ENCODE assay signal across 11 mouse cellular contexts in genomic region chrX:155643975-155644374, GRCm38 (mm10). TPM values are rescaled to one million over a fixed set of nuclear protein-coding genes. Genes with fewer than 3 reads are reported as not detected.
DNase-seq lines count a peak whose midpoint lies in the region; ATAC-seq and TF ChIP-seq lines count a peak whose summit lies in the region.
"Had no signal": no experiment of that assay in that cellular context is flagged by ENCODE, and none has a peak within 500 bp of the region (broad histone marks: within the 10 kb centered on the region; RNA-seq: fewer than 3 reads in every experiment).

No protein-coding gene starts in this region.

- no peaks in the 10 kb centered on the region for H3K9me3 ChIP-seq in heart, embryonic 11.5 days (replicated peaks; ENCODE audit: control insufficient read depth, low read length)

- DNase-seq in heart, adult 2 months, result no peak
- DNase-seq in lung, adult 2 months, result no peak
- DNase-seq in lung, adult 18-20 months, result no peak
- DNase-seq in NIH3T3 (ENCODE audit: low read depth), result peak; percentile 50
- peak; percentile 30 to 31 for DNase-seq in layer of hippocampus, postnatal 10 days (ENCODE audit: low spot score in 2 of 2)
- DNase-seq in thymus, postnatal 0 days (ENCODE audit: low spot score), result no peak
- no peak for DNase-seq in adrenal gland, adult 2 months

- no peak overlapping the region for H3K27ac ChIP-seq in heart, adult 2 months
- no peak overlapping the region for H3K27ac ChIP-seq in heart, embryonic 11.5 days (ENCODE audit: low read depth, low read length)
- H3K27ac ChIP-seq: macrophage had no signal

- H3K27me3 ChIP-seq in heart, adult 2 months (ENCODE audit: control insufficient read depth, insufficient read depth, low read length), result no peaks in the 10 kb centered on the region
- H3K27me3 ChIP-seq in heart, embryonic 11.5 days (ENCODE audit: control insufficient read depth, insufficient read depth, low read length), result no peaks in the 10 kb centered on the region

- H3K4me1 ChIP-seq in heart, adult 2 months (ENCODE audit: control insufficient read depth, insufficient read depth, low read length), result no peaks in the 10 kb centered on the region
- no peaks in the 10 kb centered on the region for H3K4me1 ChIP-seq in heart, embryonic 11.5 days (ENCODE audit: control insufficient read depth, insufficient read depth, low read length)
- no peaks in the 10 kb centered on the region for H3K4me1 ChIP-seq in lung, adult 2 months (ENCODE audit: control insufficient read depth, insufficient read depth, low read length)

- no peak for TF ChIP-seq POLR2A in heart, adult 2 months (IDR thresholded peaks at IDR 0.05; ENCODE audit: insufficient read depth, low read depth, low read length)
- no peak for TF ChIP-seq POLR2A in lung, adult 2 months (IDR thresholded peaks at IDR 0.05; ENCODE audit: borderline replicate concordance, extremely low read depth, low read depth, low read length)

- peak; percentile 75 for TF ChIP-seq CTCF in heart, adult 2 months (IDR thresholded peaks at IDR 0.05)
- peak; percentile 10; the same call in 1 of the 2 replicates for TF ChIP-seq CTCF in lung, adult 2 months (IDR thresholded peaks at IDR 0.05; ENCODE audit: insufficient read depth, low read length)

- intact Hi-C loops in heart, adult 2 months (cut with DNase I), result no loop called here

- H3K9ac ChIP-seq in heart, adult 2 months (ENCODE audit: low read depth, low read length), result no peak overlapping the region
- H3K9ac ChIP-seq in heart, embryonic 11.5 days (ENCODE audit: low read depth, low read length), result no peak overlapping the region

- no peak for ATAC-seq in heart, embryonic 11.5 days (replicated peaks; ENCODE audit: insufficient number of reproducible peaks, low FRiP score, low TSS enrichment)

- H3K79me2 ChIP-seq in heart, adult 2 months (replicated peaks; ENCODE audit: control insufficient read depth, insufficient read depth, low read length), result no peaks in the 10 kb centered on the region

- 0% methylated on average over 1 of the region's 1 CpGs for WGBS in heart, adult 2 months
- 13% methylated on average over 1 of the region's 1 CpGs for WGBS in heart, embryonic 11.5 days (ENCODE audit: insufficient replicate concordance)
- 5% methylated on average over 1 of the region's 1 CpGs for WGBS in lung, adult 2 months

- H3K4me2 ChIP-seq in heart, embryonic 11.5 days, result no peak overlapping the region

- H3K36me3 ChIP-seq in heart, adult 2 months (ENCODE audit: control insufficient read depth, insufficient read depth, low read length), result no peaks in the 10 kb centered on the region
- H3K36me3 ChIP-seq in heart, embryonic 11.5 days (ENCODE audit: control insufficient read depth, insufficient read depth, low read length), result no peaks in the 10 kb centered on the region

- no peak for TF ChIP-seq EP300 in heart, adult 2 months (IDR thresholded peaks at IDR 0.05; ENCODE audit: insufficient read depth, low read depth, low read length)

- H3K4me3 ChIP-seq in heart, adult 2 months, result no peak overlapping the region
- no peak overlapping the region for H3K4me3 ChIP-seq in heart, embryonic 11.5 days (ENCODE audit: low read depth, low read length)
- H3K4me3 ChIP-seq in lung, adult 2 months (replicated peaks; ENCODE audit: extremely low read depth, low read depth, low read length), result no peak overlapping the region
- H3K4me3 ChIP-seq: erythroblast, embryonic 14.5 days had no signal

RNA-seq across cellular contexts. Expression of gene Gm15155, which starts 19.4 kb away (rescaled TPM):
- not detected for total RNA-seq in heart, adult 2 months (2021)
- polyA plus RNA-seq in heart, adult 2 months (2012; rRNA removed), result not detected in 2 replicates
- not detected in 2 replicates for polyA plus RNA-seq in heart, embryonic 11.5 days (2014; fragmentation: Nextera tagmentation; extraction: Ambion mirVana)
- polyA plus RNA-seq in lung, adult 2 months (2012; rRNA removed), result not detected in 2 replicates
- total RNA-seq in layer of hippocampus, postnatal 10 days (2021), result not detected
- polyA plus RNA-seq in thymus, postnatal 0 days (2015; fragmentation: Nextera tagmentation; extraction: Ambion mirVana), result not detected in 2 replicates
- total RNA-seq in adrenal gland, adult 2 months (2021), result not detected
- not detected in 2 replicates for polyA plus RNA-seq in adrenal gland, adult 2 months (2012; rRNA removed)
- polyA plus RNA-seq: erythroblast, embryonic 14.5 days; macrophage; spleen, adult 2 months had no signal

RNA-seq across cellular contexts. Expression of gene Ptchd1, which starts 20.4 kb away (rescaled TPM):
- total RNA-seq in heart, adult 2 months (2021), result under 1 TPM in 1 of 2 experiments, not detected in 1; 0.26 TPM
- polyA plus RNA-seq in heart, adult 2 months (2012; rRNA removed), result 0.04 and 0.23 TPM in 2 replicates
- 0.28 and 0.34 TPM in 2 replicates for polyA plus RNA-seq in heart, embryonic 11.5 days (2014; fragmentation: Nextera tagmentation; extraction: Ambion mirVana)
- 0.22 and 0.46 TPM in 2 replicates for polyA plus RNA-seq in lung, adult 2 months (2012; rRNA removed)
- 1 to 10 TPM; 6.9 to 7.5 TPM for total RNA-seq in layer of hippocampus, postnatal 10 days (2021)
- 0.10 and 0.13 TPM in 2 replicates for polyA plus RNA-seq in thymus, postnatal 0 days (2015; fragmentation: Nextera tagmentation; extraction: Ambion mirVana)
- total RNA-seq in adrenal gland, adult 2 months (2021), result under 1 TPM; 0.14 to 0.55 TPM
- polyA plus RNA-seq in adrenal gland, adult 2 months (2012; rRNA removed), result 0.50 TPM in 1 of 2 replicates, not detected in the other
- polyA plus RNA-seq: erythroblast, embryonic 14.5 days had no signal

Comparison
In these comparisons a context has a peak if more than half of its experiments do, and no peak if none do; other contexts are left out.
1. DNase-seq: peak in NIH3T3 (single experiment) and layer of hippocampus, postnatal 10 days (2 of 2); none in heart, adult 2 months (0 of 2), lung, adult 2 months (single experiment), lung, adult 18-20 months (0 of 2), thymus, postnatal 0 days (single experiment) and adrenal gland, adult 2 months (single experiment).